Mouse (Mus musculus) 3134 (cell line): ENCODE measurements at regions not wholly inside any gene's neighbourhood (a gene's known extent, or its start where the extent isn't known, plus 50 kb on each side); places are given as distances from the start of the nearest gene placed in this dataset.

Experiments used
- DNase-seq: peaks from one replicate; pipeline ENCODE4 v3.0.0-alpha.2; 2011; ENCODE audit warnings: low spot score; ENCODE audit not compliant: insufficient read length; ENCODE audit errors: extremely low read depth

- no peak for DNase-seq
Measured at GRCm38 (mm10) chr9:74342176-74342575, 232.0 kb downstream of the Wdr72 start.

DNA sequence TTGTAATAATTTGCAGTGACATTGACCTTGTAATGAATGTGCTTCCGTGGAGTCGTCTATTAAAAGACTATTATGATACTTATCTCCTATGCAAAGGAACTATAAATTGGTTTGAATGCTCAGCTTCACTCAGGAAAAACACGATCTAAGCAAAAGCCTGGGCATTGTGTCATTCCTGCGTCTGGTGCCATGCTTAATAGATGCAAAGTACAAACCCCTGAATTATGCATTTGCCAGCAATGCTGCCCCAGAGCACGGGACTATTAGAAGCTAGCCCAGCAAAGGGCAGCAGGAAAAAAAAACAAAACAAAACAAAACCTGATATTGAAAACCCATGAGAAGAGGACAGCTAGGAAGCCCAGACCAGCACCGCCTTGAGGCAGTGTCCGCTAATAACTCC is 234.9 kb downstream of the Wdr72 start:
- DNase-seq: no peak

- no peak for DNase-seq
Measured at GRCm38 (mm10) chr9:74348776-74349175, 238.6 kb downstream of the Wdr72 start.

DNA sequence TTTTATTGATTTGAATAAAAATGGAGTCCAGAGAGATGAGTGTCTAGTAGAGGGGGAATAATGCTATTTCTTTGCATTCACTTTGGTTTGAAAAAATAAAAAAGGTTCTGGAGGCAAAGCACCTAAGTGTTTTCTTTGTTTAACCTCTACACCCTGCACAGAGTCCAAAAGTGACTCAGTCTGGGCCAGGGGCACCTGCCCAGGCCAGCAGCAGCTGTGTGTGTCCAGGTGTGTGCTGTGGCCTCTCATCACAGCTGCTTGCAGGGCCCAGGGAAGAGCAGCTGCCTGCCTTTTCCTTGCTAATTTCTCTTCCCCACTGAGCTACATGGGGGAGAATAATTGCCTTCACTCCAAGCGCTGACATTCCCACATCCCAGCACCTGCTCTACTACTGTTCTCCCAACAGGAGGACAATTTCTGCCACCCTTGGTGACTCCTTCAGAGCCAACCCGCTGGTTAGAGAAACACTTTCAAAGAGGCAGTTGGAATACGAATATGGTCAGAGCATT is 255.8 kb downstream of the Wdr72 start:
- no peak for DNase-seq

DNA sequence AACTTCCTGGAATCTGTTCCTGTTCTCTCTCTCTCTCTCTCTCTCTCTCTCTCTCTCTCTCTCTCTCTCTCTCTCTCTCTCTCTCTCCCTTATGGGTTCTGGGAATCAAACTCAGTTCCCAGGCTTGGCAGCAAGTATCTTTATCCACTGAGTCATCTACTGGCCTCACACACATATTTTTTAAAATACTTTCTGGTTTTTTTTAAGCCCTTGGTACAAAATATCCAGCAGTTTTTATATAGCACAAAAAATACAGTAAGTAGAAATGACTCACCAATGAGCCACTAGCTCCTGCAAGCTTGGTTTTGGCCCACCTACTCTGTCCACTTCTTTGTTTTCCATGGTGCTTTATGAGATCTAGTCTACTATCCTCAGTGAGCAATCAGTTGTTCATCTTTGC is 266.0 kb downstream of the Wdr72 start:
- DNase-seq: no peak

- no peak for DNase-seq
Measured at GRCm38 (mm10) chr9:74377204-74377603, 267.0 kb downstream of the Wdr72 start.

- DNase-seq: no peak
Measured at GRCm38 (mm10) chr9:74384206-74384896, 274.2 kb downstream of the Wdr72 start.

DNA sequence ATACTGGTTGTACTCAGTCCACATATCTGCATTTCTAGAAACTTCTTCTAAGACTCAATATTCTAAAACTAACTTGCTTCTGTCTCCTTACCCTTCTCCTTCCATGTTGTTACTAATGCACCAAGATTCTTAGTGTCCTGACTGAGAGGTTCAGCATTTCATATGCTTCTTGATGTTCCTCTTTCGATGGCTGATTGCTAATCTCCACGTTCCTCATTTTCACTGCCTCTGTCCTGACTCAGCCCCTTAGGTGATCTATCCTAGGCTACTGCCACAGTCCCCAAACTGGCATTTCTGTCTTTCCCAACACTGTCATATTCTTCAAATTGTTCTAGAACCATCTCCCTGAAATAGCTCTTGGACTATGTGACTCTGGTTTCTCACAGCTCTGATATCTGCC is 315.4 kb downstream of the Wdr72 start:
- DNase-seq: no peak

DNA sequence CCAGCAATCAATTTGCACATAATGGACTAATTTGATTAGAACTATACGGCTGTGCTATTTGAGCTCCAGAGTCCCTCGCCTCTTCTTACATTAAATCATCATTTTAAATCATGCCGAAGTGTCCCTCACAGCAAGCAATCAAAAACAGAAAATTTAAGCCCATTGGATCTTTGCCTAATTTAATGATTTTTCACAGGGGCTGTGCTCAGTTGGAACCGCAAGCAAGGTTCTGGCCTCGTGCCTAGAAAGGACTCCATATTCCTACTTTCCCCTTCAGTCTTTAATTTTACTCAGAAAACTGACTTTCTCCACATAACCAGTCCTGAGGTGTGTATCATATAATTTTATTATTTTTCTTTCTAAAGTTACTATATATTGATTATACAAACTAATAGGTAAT is 339.8 kb downstream of the Wdr72 start:
- DNase-seq: no peak

DNA sequence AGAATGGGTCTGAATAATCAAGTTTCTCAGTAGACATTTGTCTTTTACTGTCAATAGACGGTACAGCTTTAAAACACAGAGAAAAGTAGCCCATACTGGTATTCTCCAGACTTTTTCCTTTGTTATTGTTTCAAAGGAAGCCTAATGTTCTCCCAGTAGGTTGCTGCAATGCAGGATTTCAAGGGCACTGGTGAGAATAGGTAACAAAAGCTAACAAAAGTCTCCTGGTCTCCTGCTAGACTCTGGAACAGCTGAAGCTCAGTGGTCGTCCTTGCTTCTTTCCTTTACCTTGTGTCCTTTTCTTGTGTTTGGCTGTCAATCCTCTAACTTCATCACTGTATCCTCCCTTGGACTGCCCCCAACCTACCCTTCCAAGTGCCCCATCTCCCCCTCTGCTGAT is 350.9 kb downstream of the Wdr72 start:
- DNase-seq: no peak

- no peak for DNase-seq
Measured at GRCm38 (mm10) chr9:74476830-74477229, 366.7 kb downstream of the Wdr72 start.

DNA sequence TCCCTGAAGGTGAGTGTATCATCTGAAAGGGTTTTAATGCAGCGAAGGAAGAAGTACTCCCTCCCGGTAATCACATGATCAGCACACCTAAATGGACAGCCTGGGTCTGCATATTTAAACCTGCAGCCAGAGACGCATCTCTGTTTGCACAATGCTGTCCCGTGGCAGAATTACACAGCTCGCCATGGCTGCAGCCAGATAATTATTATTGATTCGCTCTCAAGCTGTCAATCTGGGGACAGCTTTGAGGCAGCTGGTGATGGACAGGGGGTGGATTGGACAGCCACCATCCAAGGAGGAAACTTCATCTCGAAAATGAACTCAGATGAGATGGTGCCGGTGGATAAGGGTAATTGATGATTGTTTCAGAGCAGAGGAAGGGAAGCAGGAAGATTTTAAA is 369.1 kb downstream of the Wdr72 start:
- DNase-seq: no peak

DNA sequence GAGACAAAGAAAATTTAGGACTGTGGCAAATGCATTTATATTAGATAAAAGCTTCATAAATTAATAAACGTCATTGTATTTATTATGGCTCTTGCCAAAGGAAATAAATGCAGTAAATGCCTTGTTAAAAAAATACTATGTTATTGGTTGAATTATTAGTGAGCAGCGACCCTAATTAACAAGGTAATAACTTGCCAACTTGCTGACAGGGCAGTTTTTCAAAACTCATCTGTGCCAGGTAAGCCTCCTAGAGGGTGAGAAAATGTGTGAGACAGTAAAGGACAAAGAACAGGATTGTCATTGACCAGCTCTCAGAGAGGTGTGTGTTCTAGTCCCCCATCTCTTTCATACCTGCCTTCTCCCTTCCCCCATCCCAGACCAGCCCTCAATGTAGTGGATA is 347.8 kb upstream of the Onecut1 start:
- DNase-seq: no peak

DNA sequence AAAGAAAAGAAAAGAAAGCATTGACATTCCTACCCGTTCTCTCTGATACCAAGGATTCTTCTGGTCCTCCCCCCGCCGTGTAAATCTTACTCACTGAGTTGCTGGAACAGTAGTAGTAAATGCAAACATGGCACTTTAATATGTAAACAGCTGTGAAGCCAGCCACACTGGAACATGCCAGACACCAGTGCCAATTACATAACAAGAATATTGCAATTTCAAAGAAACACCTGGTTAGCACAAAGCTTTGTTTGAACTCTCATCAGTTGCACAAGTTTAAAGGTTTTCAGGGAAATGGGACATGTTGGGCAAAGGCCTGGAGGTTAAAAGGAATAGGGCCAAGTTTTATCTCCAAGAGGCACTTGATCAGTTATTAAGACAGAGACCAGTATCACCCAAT is 333.2 kb upstream of the Onecut1 start:
- DNase-seq: no peak

GRCm38 (mm10) chr9:74530317-74530716 is 331.4 kb upstream of the Onecut1 start:
- DNase-seq: peak; percentile 15

- DNase-seq: no peak
Measured at GRCm38 (mm10) chr9:74530748-74531147, 331.0 kb upstream of the Onecut1 start.

DNA sequence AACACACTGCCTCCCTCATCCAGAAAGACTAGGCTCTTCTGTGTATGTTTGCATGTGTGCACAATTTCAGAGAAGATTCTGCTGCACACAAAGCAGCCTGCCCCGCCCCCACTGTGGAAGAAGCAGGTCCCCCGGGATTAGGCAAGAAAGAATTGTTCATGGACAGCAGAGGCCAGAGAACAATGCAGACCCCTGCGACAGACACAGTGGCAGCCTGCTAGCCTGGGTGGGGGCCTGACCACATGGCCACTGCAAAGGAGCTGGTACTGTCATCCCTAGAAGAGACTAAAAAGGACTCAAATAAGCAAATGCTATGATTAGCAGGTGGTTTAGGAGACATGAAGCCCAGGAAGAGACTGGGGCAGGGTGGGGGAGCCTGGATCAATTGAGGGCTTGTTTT is 329.7 kb upstream of the Onecut1 start:
- no peak for DNase-seq

GRCm38 (mm10) chr9:74534976-74535375 is 326.7 kb upstream of the Onecut1 start:
- DNase-seq: no peak

GRCm38 (mm10) chr9:74556116-74556515 is 305.6 kb upstream of the Onecut1 start:
- no peak for DNase-seq

DNA sequence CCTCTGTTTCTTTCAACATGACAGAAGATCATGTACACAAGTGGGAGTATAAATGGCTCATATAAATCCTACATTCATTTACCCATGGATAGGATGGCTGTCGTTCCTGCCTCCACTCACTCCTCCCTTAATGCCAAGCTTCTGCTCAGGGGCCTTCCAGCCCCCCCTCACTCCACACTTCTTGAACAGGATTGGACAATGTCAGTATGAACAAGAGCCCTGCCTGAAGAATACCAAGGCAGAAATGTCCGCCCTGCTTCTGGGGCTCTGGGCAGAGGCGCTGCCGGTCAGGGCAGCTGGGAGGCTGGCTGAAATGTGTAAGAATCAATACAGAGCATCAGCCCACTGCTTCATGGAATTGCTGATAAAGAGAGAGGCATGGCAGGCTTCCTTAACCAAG is 269.0 kb upstream of the Onecut1 start:
- DNase-seq: no peak

- no peak for DNase-seq
Measured at GRCm38 (mm10) chr9:74593970-74594369, 267.8 kb upstream of the Onecut1 start.

GRCm38 (mm10) chr9:74604415-74604814 is 257.3 kb upstream of the Onecut1 start:
- DNase-seq: no peak

DNA sequence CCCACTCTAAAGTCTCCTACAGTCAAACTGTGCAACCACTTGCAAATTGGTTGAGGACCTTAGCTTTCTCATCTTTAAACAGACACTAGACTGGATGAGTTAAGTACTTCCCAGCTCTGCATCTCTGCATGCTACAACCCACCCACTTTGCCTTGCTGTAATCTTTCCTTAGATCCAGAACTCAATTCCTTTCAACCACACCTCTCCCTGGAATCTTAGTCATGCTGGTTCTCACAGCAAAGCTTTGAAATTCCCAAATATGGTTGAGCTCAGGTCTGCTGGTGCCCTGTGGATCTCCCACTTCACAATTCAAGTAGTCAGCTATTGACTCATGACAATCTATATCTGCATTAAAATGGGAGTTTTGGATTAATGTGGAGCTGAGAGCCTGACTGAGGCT is 239.8 kb upstream of the Onecut1 start:
- DNase-seq: no peak
